In genomic region chr2:135660816-135661215, GRCm38 (mm10) we compare ENCODE assay signal across 15 mouse cellular contexts. TPM values are rescaled to one million over a fixed set of nuclear protein-coding genes. Genes with fewer than 3 reads are reported as not detected.
DNase-seq lines count a peak whose midpoint lies in the region; ATAC-seq lines count a peak whose summit lies in the region.
"Had no signal": no experiment of that assay in that cellular context is flagged by ENCODE, and none has a peak within 500 bp of the region (broad histone marks: within the 10 kb centered on the region; RNA-seq: fewer than 3 reads in every experiment).

No protein-coding gene starts in this region.

- no peak overlapping the region for H3K9ac ChIP-seq in heart, embryonic 15.5 days
- H3K9ac ChIP-seq in neural tube, embryonic 13.5 days: no peak overlapping the region
- no peak overlapping the region for H3K9ac ChIP-seq in midbrain, embryonic 14.5 days (replicated peaks; ENCODE audit: low read length)
- H3K9ac ChIP-seq: embryonic facial prominence, embryonic 12.5 days; intestine, embryonic 15.5 days; limb, embryonic 12.5 days had no signal

- no peak for ATAC-seq in heart, embryonic 15.5 days (replicated peaks; ENCODE audit: insufficient number of reproducible peaks, insufficient read depth, low FRiP score, low read depth)
- ATAC-seq in neural tube, embryonic 13.5 days (ENCODE audit: low read depth): no peak
- ATAC-seq in midbrain, embryonic 14.5 days (ENCODE audit: low FRiP score, low TSS enrichment): no peak
- ATAC-seq: intestine, embryonic 15.5 days had no signal

- 0 out of 2 replicates have a peak overlapping the region, but pooled peaks have one; percentile 92 for H3K4me3 ChIP-seq in heart, embryonic 15.5 days
- no peak overlapping the region for H3K4me3 ChIP-seq in heart, embryonic 10.5 days
- no peak overlapping the region for H3K4me3 ChIP-seq in neural tube, embryonic 13.5 days
- H3K4me3 ChIP-seq in midbrain, embryonic 14.5 days (replicated peaks; ENCODE audit: low read depth, low read length): peak overlapping the region; percentile 76
- H3K4me3 ChIP-seq: embryonic facial prominence, embryonic 12.5 days; intestine, embryonic 15.5 days; limb, embryonic 12.5 days had no signal

- H3K9me3 ChIP-seq in heart, embryonic 15.5 days (replicated peaks): no peaks in the 10 kb centered on the region
- H3K9me3 ChIP-seq in heart, embryonic 10.5 days: no peaks in the 10 kb centered on the region
- no peaks in the 10 kb centered on the region; the same call in 1 of the 2 replicates for H3K9me3 ChIP-seq in neural tube, embryonic 13.5 days
- H3K9me3 ChIP-seq in midbrain, embryonic 14.5 days (ENCODE audit: control insufficient read depth, low read length): no peaks in the 10 kb centered on the region
- H3K9me3 ChIP-seq: embryonic facial prominence, embryonic 12.5 days; intestine, embryonic 15.5 days; limb, embryonic 12.5 days had no signal

- no peaks in the 10 kb centered on the region for H3K27me3 ChIP-seq in heart, embryonic 15.5 days
- H3K27me3 ChIP-seq in heart, embryonic 10.5 days (ENCODE audit: insufficient read depth, poor library complexity, severe bottlenecking): no peaks in the 10 kb centered on the region
- no peaks in the 10 kb centered on the region for H3K27me3 ChIP-seq in neural tube, embryonic 13.5 days
- no peaks in the 10 kb centered on the region for H3K27me3 ChIP-seq in midbrain, embryonic 14.5 days (ENCODE audit: control insufficient read depth, insufficient read depth, low read length)
- H3K27me3 ChIP-seq: CH12.LX; embryonic facial prominence, embryonic 12.5 days; intestine, embryonic 15.5 days; limb, embryonic 12.5 days had no signal

- DNase-seq in heart, embryonic 10.5 days (ENCODE audit: low spot score): no peak
- no peak for DNase-seq in neural tube, embryonic 10.5 days (ENCODE audit: extremely low spot score, low spot score)
- DNase-seq in midbrain, embryonic 14.5 days: no peak
- DNase-seq in spleen, adult 18-20 months: no peak
- DNase-seq in spleen, postnatal 4 days (ENCODE audit: low spot score in 2 of 2): no peak
- DNase-seq: cerebellum, postnatal 25 days; kidney, postnatal 25 days; lung, adult 18-20 months; right cerebral cortex, postnatal 14 days had no signal

- peaks cover 12% of the 10 kb centered on the region for H3K4me1 ChIP-seq in heart, embryonic 15.5 days (replicated peaks)
- peaks cover 10% of the 10 kb centered on the region for H3K4me1 ChIP-seq in heart, embryonic 10.5 days
- H3K4me1 ChIP-seq in neural tube, embryonic 13.5 days (replicated peaks): peaks cover 19% of the 10 kb centered on the region
- 0 out of 2 replicates have a peak, but pooled peaks cover 8% of the 10 kb centered on the region for H3K4me1 ChIP-seq in midbrain, embryonic 14.5 days (ENCODE audit: control insufficient read depth, insufficient read depth, low read length)
- H3K4me1 ChIP-seq: embryonic facial prominence, embryonic 12.5 days; intestine, embryonic 15.5 days had no signal

- no peak overlapping the region for H3K27ac ChIP-seq in heart, embryonic 15.5 days
- H3K27ac ChIP-seq in heart, embryonic 10.5 days: no peak overlapping the region
- no peak overlapping the region for H3K27ac ChIP-seq in neural tube, embryonic 13.5 days (replicated peaks)
- H3K27ac ChIP-seq in midbrain, embryonic 14.5 days (replicated peaks; ENCODE audit: low read depth, low read length): no peak overlapping the region
- H3K27ac ChIP-seq: embryonic facial prominence, embryonic 12.5 days; intestine, embryonic 15.5 days; limb, embryonic 12.5 days had no signal

- H3K36me3 ChIP-seq in heart, embryonic 15.5 days: no peaks in the 10 kb centered on the region; the same call in 1 of the 2 replicates
- H3K36me3 ChIP-seq in heart, embryonic 10.5 days: no peaks in the 10 kb centered on the region
- H3K36me3 ChIP-seq in neural tube, embryonic 13.5 days: peaks cover 5% of the 10 kb centered on the region; the same call in 1 of the 2 replicates
- H3K36me3 ChIP-seq in midbrain, embryonic 14.5 days (ENCODE audit: control insufficient read depth, insufficient read depth, low read length): no peaks in the 10 kb centered on the region
- H3K36me3 ChIP-seq: embryonic facial prominence, embryonic 12.5 days; intestine, embryonic 15.5 days had no signal

- WGBS in heart, embryonic 15.5 days: 70% methylated on average over 4 of the region's 4 CpGs
- WGBS in heart, embryonic 10.5 days: 58% methylated on average over 4 of the region's 4 CpGs
- WGBS in neural tube, embryonic 13.5 days: 62% methylated on average over 4 of the region's 4 CpGs
- WGBS in midbrain, embryonic 14.5 days: 56% methylated on average over 4 of the region's 4 CpGs

- H3K4me2 ChIP-seq in heart, embryonic 15.5 days: peak overlapping the region; percentile 49
- H3K4me2 ChIP-seq in neural tube, embryonic 13.5 days: peak overlapping the region; percentile 62; the same call in 1 of the 2 replicates
- peak overlapping the region; percentile 66 for H3K4me2 ChIP-seq in midbrain, embryonic 14.5 days (ENCODE audit: low read length)
- H3K4me2 ChIP-seq: intestine, embryonic 15.5 days had no signal

RNA-seq across cellular contexts. Expression of gene Plcb4, which starts 2.0 kb away (rescaled TPM):
- polyA plus RNA-seq in heart, embryonic 15.5 days (2015; fragmentation: Nextera tagmentation; extraction: Ambion mirVana): 33.1 and 38.8 TPM in 2 replicates
- 17.8 and 22.4 TPM in 2 replicates for polyA plus RNA-seq in heart, embryonic 10.5 days (2016; fragmentation: Nextera tagmentation; extraction: Ambion mirVana)
- polyA plus RNA-seq in neural tube, embryonic 13.5 days (2015; fragmentation: Nextera tagmentation; extraction: Ambion mirVana): 38.2 and 39.6 TPM in 2 replicates
- polyA plus RNA-seq in midbrain, embryonic 14.5 days (2014; fragmentation: Nextera tagmentation; extraction: Ambion mirVana): 51.3 and 52.4 TPM in 2 replicates

Comparison
In these comparisons a context has a peak if more than half of its experiments do, and no peak if none do; other contexts are left out.
1. H3K4me3 ChIP-seq: peak in heart, embryonic 15.5 days (single experiment) and midbrain, embryonic 14.5 days (single experiment); none in heart, embryonic 10.5 days (single experiment) and neural tube, embryonic 13.5 days (single experiment).
2. Peak in every context shown above with its lines, with median percentiles within 50 percentile points of each other: H3K4me2 ChIP-seq.